Mouse (Mus musculus): ENCODE results near the gene Atp8b4. TPM values are rescaled to one million over a fixed set of nuclear protein-coding genes. Genes with fewer than 3 reads are reported as not detected.

Gene Atp8b4
- polyA plus RNA-seq, 1 experiment from 2014 or later = 0.03 TPM

GRCm38 (mm10) chr2:126323206-126323605, 177.3 kb downstream of the Atp8b4 start:
- H3K27me3 ChIP-seq (ENCODE audit: low read depth, poor library complexity, severe bottlenecking) = no peaks in the 10 kb centered on the region
- 93% methylated on average over 7 of the region's 7 CpGs for WGBS
- no peaks in the 10 kb centered on the region for H3K4me1 ChIP-seq
- no peaks in the 10 kb centered on the region for H3K36me3 ChIP-seq
- no peaks in the 10 kb centered on the region for H3K9me3 ChIP-seq (replicated peaks)
- no peak overlapping the region for H3K4me3 ChIP-seq
- no peak overlapping the region for H3K27ac ChIP-seq
- no peak for DNase-seq (ENCODE audit: low spot score)

GRCm38 (mm10) chr2:126322631-126323031, 177.8 kb downstream of the Atp8b4 start:
- Histone ChIP-seq H3K27me3 (ENCODE audit: low read depth, poor library complexity, severe bottlenecking) (no peaks in the 10 kb centered on the region), H3K4me1 (no peaks in the 10 kb centered on the region), H3K9me3 (replicated peaks) (no peaks in the 10 kb centered on the region), H3K36me3 (no peaks in the 10 kb centered on the region), H3K4me3 (no peak overlapping the region), H3K27ac (no peak overlapping the region)
- 91% methylated on average over 15 of the region's 15 CpGs for WGBS
- DNase-seq (ENCODE audit: low spot score) = no peak

- 88% methylated on average over 6 of the region's 6 CpGs for WGBS
- Histone ChIP-seq H3K27me3 (ENCODE audit: low read depth, poor library complexity, severe bottlenecking) (no peaks in the 10 kb centered on the region), H3K36me3 (no peaks in the 10 kb centered on the region), H3K27ac (no peak overlapping the region), H3K9me3 (replicated peaks) (no peaks in the 10 kb centered on the region), H3K4me3 (no peak overlapping the region), H3K4me1 (no peaks in the 10 kb centered on the region)
- DNase-seq (ENCODE audit: low spot score) = no peak
Measured at GRCm38 (mm10) chr2:126318071-126318470, 182.4 kb downstream of the Atp8b4 start.

GRCm38 (mm10) chr2:126316942-126317341, 183.5 kb downstream of the Atp8b4 start:
- H3K4me3 ChIP-seq = no peak overlapping the region
- 81% methylated on average over 3 of the region's 3 CpGs for WGBS
- H3K36me3 ChIP-seq = no peaks in the 10 kb centered on the region
- H3K9me3 ChIP-seq (replicated peaks) = no peaks in the 10 kb centered on the region
- DNase-seq (ENCODE audit: low spot score) = no peak
- H3K27ac ChIP-seq = no peak overlapping the region
- H3K27me3 ChIP-seq (ENCODE audit: low read depth, poor library complexity, severe bottlenecking) = no peaks in the 10 kb centered on the region
- H3K4me1 ChIP-seq = no peaks in the 10 kb centered on the region

GRCm38 (mm10) chr2:126316346-126316745, 184.1 kb downstream of the Atp8b4 start:
- no peaks in the 10 kb centered on the region for H3K4me1 ChIP-seq
- no peaks in the 10 kb centered on the region for H3K9me3 ChIP-seq (replicated peaks)
- DNase-seq (ENCODE audit: low spot score) = no peak
- H3K4me3 ChIP-seq = no peak overlapping the region
- WGBS = 88% methylated on average over 2 of the region's 2 CpGs
- no peak overlapping the region for H3K27ac ChIP-seq
- H3K27me3 ChIP-seq (ENCODE audit: low read depth, poor library complexity, severe bottlenecking) = no peaks in the 10 kb centered on the region
- no peaks in the 10 kb centered on the region for H3K36me3 ChIP-seq

- Histone ChIP-seq H3K27ac (no peak overlapping the region), H3K27me3 (ENCODE audit: low read depth, poor library complexity, severe bottlenecking) (no peaks in the 10 kb centered on the region), H3K36me3 (no peaks in the 10 kb centered on the region), H3K4me1 (no peaks in the 10 kb centered on the region), H3K9me3 (replicated peaks) (0 out of 2 replicates have a peak, but pooled peaks cover 3% of the 10 kb centered on the region), H3K4me3 (no peak overlapping the region)
- DNase-seq (ENCODE audit: low spot score) = no peak
- WGBS = 62% methylated on average over 1 of the region's 1 CpGs
Measured at GRCm38 (mm10) chr2:126311056-126311455, 189.4 kb downstream of the Atp8b4 start.

GRCm38 (mm10) chr2:126309994-126310393, 190.5 kb downstream of the Atp8b4 start:
- DNase-seq (ENCODE audit: low spot score) = no peak
- H3K36me3 ChIP-seq = no peaks in the 10 kb centered on the region
- no peak overlapping the region for H3K27ac ChIP-seq
- no peaks in the 10 kb centered on the region for H3K27me3 ChIP-seq (ENCODE audit: low read depth, poor library complexity, severe bottlenecking)
- H3K9me3 ChIP-seq (replicated peaks) = 0 out of 2 replicates have a peak, but pooled peaks cover 3% of the 10 kb centered on the region
- no peaks in the 10 kb centered on the region for H3K4me1 ChIP-seq
- WGBS = 87% methylated on average over 4 of the region's 4 CpGs
- no peak overlapping the region for H3K4me3 ChIP-seq

GRCm38 (mm10) chr2:126304621-126305020, 195.9 kb downstream of the Atp8b4 start:
- 32% methylated on average over 5 of the region's 5 CpGs for WGBS

GRCm38 (mm10) chr2:126303226-126303625, 197.2 kb downstream of the Atp8b4 start:
- Histone ChIP-seq H3K4me1 (peaks cover 9% of the 10 kb centered on the region; the same call in 1 of the 2 replicates), H3K27me3 (ENCODE audit: low read depth, poor library complexity, severe bottlenecking) (no peaks in the 10 kb centered on the region), H3K9me3 (replicated peaks) (0 out of 2 replicates have a peak, but pooled peaks cover 3% of the 10 kb centered on the region), H3K36me3 (no peaks in the 10 kb centered on the region), H3K4me3 (no peak overlapping the region), H3K27ac (no peak overlapping the region)
- 42% methylated on average over 3 of the region's 3 CpGs for WGBS
- no peak for DNase-seq (ENCODE audit: low spot score)

More at GRCm38 (mm10) chr2:126304621-126305020, 195.9 kb downstream of the Atp8b4 start:
- Histone ChIP-seq H3K27me3 (ENCODE audit: low read depth, poor library complexity, severe bottlenecking) (no peaks in the 10 kb centered on the region), H3K4me3 (no peak overlapping the region), H3K9me3 (replicated peaks) (0 out of 2 replicates have a peak, but pooled peaks cover 3% of the 10 kb centered on the region), H3K27ac (peak overlapping the region; percentile 25; the same call in 1 of the 2 replicates), H3K36me3 (no peaks in the 10 kb centered on the region), H3K4me1 (peaks cover 9% of the 10 kb centered on the region; the same call in 1 of the 2 replicates)
- peak; percentile 43 for DNase-seq (ENCODE audit: low spot score)

GRCm38 (mm10) chr2:126302381-126302780, 198.1 kb downstream of the Atp8b4 start:
- Histone ChIP-seq H3K4me1 (peaks cover 9% of the 10 kb centered on the region; the same call in 1 of the 2 replicates), H3K27me3 (ENCODE audit: low read depth, poor library complexity, severe bottlenecking) (no peaks in the 10 kb centered on the region), H3K27ac (no peak overlapping the region), H3K4me3 (no peak overlapping the region), H3K36me3 (no peaks in the 10 kb centered on the region), H3K9me3 (replicated peaks) (0 out of 2 replicates have a peak, but pooled peaks cover 3% of the 10 kb centered on the region)
- no peak for DNase-seq (ENCODE audit: low spot score)
- 69% methylated on average over 3 of the region's 3 CpGs for WGBS

GRCm38 (mm10) chr2:126290702-126291101, 209.8 kb downstream of the Atp8b4 start:
- Histone ChIP-seq H3K4me3 (no peak overlapping the region), H3K27ac (no peak overlapping the region), H3K4me1 (no peaks in the 10 kb centered on the region), H3K36me3 (no peaks in the 10 kb centered on the region), H3K27me3 (ENCODE audit: low read depth, poor library complexity, severe bottlenecking) (no peaks in the 10 kb centered on the region), H3K9me3 (replicated peaks) (no peaks in the 10 kb centered on the region)
- no peak for DNase-seq (ENCODE audit: low spot score)
- WGBS = 76% methylated on average over 7 of the region's 7 CpGs

GRCm38 (mm10) chr2:126287942-126288341, 212.5 kb downstream of the Atp8b4 start:
- no peaks in the 10 kb centered on the region for H3K36me3 ChIP-seq
- no peak for DNase-seq (ENCODE audit: low spot score)
- peaks cover 5% of the 10 kb centered on the region; the same call in 1 of the 2 replicates for H3K4me1 ChIP-seq
- no peaks in the 10 kb centered on the region for H3K27me3 ChIP-seq (ENCODE audit: low read depth, poor library complexity, severe bottlenecking)
- H3K27ac ChIP-seq = no peak overlapping the region
- no peak overlapping the region for H3K4me3 ChIP-seq
- H3K9me3 ChIP-seq (replicated peaks) = no peaks in the 10 kb centered on the region
- 90% methylated on average over 5 of the region's 5 CpGs for WGBS

- H3K27ac ChIP-seq = no peak overlapping the region
- WGBS = 88% methylated on average over 7 of the region's 7 CpGs
- H3K4me3 ChIP-seq = no peak overlapping the region
- no peaks in the 10 kb centered on the region for H3K27me3 ChIP-seq (ENCODE audit: low read depth, poor library complexity, severe bottlenecking)
- no peak for DNase-seq (ENCODE audit: low spot score)
- H3K4me1 ChIP-seq = peaks cover 5% of the 10 kb centered on the region; the same call in 1 of the 2 replicates
- H3K36me3 ChIP-seq = no peaks in the 10 kb centered on the region
- no peaks in the 10 kb centered on the region for H3K9me3 ChIP-seq (replicated peaks)
Measured at GRCm38 (mm10) chr2:126286420-126286819, 214.1 kb downstream of the Atp8b4 start.

GRCm38 (mm10) chr2:126284071-126284470, 216.4 kb downstream of the Atp8b4 start:
- Histone ChIP-seq H3K27me3 (ENCODE audit: low read depth, poor library complexity, severe bottlenecking) (no peaks in the 10 kb centered on the region), H3K4me3 (no peak overlapping the region), H3K36me3 (no peaks in the 10 kb centered on the region), H3K4me1 (peaks cover 5% of the 10 kb centered on the region; the same call in 1 of the 2 replicates), H3K27ac (no peak overlapping the region), H3K9me3 (replicated peaks) (no peaks in the 10 kb centered on the region)
- peak; percentile 53 for DNase-seq (ENCODE audit: low spot score)
- 49% methylated on average over 6 of the region's 6 CpGs for WGBS
